Mouse (Mus musculus): ENCODE results near the gene Cfl1.

The Cfl1 gene

GRCm38 (mm10) chr19:5538786-5539185, 48.5 kb downstream of the Cfl1 start:
- no peak for DNase-seq

- no peak for DNase-seq
These were observed 53.1 kb downstream of the Cfl1 start for GRCm38 (mm10) chr19:5543362-5543761.

GRCm38 (mm10) chr19:5544031-5544430, 53.8 kb downstream of the Cfl1 start:
- no peak for DNase-seq
